8 mouse cellular contexts compared by ENCODE assay signal in the genomic region with DNA sequence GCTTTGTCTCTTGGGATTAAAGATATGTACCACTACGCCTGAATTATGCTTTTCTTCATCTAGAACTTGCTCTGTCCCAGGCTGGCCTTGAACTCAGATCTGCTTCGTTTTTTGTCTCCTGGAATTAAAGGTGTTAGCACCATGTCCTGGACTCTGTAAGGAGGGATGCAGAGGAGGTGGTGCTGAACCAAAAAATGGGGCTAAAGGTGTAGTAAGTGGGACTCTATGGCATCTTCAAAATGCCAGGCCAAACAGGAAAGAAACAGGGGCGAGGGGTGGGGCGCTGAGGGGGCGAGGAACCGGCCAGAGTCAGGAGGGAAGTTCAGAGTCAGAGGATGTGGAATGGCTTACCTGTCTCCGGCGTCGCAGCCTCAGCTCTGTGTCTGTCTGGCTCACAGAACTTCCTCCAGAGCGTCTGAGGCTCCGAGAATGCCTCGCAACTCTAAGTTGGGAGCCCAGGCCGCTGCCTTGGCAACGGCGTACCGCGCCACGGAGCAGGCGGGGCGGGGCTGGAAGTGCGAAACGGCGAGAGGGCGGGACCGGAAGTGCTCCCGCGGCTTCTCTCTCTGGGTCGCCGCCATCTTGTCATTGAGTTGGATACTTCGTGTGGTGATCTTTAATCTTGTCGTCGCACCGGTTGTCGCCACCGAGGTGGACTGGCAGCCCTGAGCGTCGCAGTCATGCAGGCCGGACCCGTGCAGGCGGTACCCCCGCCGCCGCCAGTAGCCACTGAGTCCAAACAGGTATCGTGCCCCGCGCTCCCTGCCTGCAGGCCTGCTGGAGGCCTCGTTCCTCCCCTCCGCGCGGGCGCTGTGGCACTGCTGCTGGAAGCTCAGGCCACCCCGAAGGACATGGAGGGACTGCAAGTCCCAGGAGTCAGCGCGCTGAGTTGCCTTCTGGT. TPM values are rescaled to one million over a fixed set of nuclear protein-coding genes. Genes with fewer than 3 reads are reported as not detected.
DNase-seq lines count a peak whose midpoint lies in the region; ATAC-seq lines count a peak whose summit lies in the region.

A gene (minus strand): TSS at position 486 of the 901 bp plus-strand sequence.
A gene (plus strand): TSS at position 543 of the 901 bp plus-strand sequence.

- H3K4me2 ChIP-seq in hindbrain, embryonic 15.5 days: peak within 1 kb of the TSS; percentile 91

- H3K27me3 ChIP-seq in hindbrain, embryonic 15.5 days: no peaks in the 10 kb centered on the region

- peaks cover 60% of the 10 kb centered on the region for H3K4me1 ChIP-seq in hindbrain, embryonic 15.5 days (replicated peaks)

- H3K36me3 ChIP-seq in hindbrain, embryonic 15.5 days: peaks cover 27% of the 10 kb centered on the region

- peak within 1 kb of the TSS; percentile 91 for H3K27ac ChIP-seq in hindbrain, embryonic 15.5 days (replicated peaks)

- peak; percentile 98 for ATAC-seq in hindbrain, embryonic 15.5 days (ENCODE audit: low FRiP score, low read depth)

- 1% methylated on average over 54 of the region's 54 CpGs for WGBS in hindbrain, embryonic 15.5 days

- H3K4me3 ChIP-seq in hindbrain, embryonic 15.5 days: peak within 1 kb of the TSS; percentile 67

- peak; percentile 92 for DNase-seq in R1 (ENCODE audit: low read depth, low spot score)
- DNase-seq in cerebellum, postnatal 25 days: peak; percentile 95 to 97
- peak; percentile 93 to 96 for DNase-seq in frontal cortex, postnatal 36 days (ENCODE audit: low spot score in 2 of 2)
- DNase-seq in left cerebral cortex, adult 11 months (ENCODE audit: low spot score): peak; percentile 87
- DNase-seq in lung, postnatal 4 days: peak; percentile 95
- peak; percentile 86 for DNase-seq in retina, postnatal 7 days (ENCODE audit: low read depth, low spot score)
- peak; percentile 81 for DNase-seq in urinary bladder, adult 2 months (ENCODE audit: low spot score)

- peak within 1 kb of the TSS; percentile 67 for H3K9ac ChIP-seq in hindbrain, embryonic 15.5 days

- no peaks in the 10 kb centered on the region for H3K9me3 ChIP-seq in hindbrain, embryonic 15.5 days

RNA-seq across cellular contexts. Expression of the first gene that starts in this region (rescaled TPM):
- 8.3 and 10.0 TPM in 2 replicates for polyA plus RNA-seq in hindbrain, embryonic 15.5 days (2015; fragmentation: Nextera tagmentation; extraction: Ambion mirVana)
- 13.8 and 14.2 TPM in 2 replicates for polyA plus RNA-seq in urinary bladder, adult 2 months (2012; rRNA removed)

RNA-seq across cellular contexts. Expression of the second gene that starts in this region (rescaled TPM):
- 46.5 and 52.9 TPM in 2 replicates for polyA plus RNA-seq in hindbrain, embryonic 15.5 days (2015; fragmentation: Nextera tagmentation; extraction: Ambion mirVana)
- polyA plus RNA-seq in urinary bladder, adult 2 months (2012; rRNA removed): 21.6 and 28.5 TPM in 2 replicates

Comparison
In these comparisons a context has a peak if more than half of its experiments do, and no peak if none do; other contexts are left out.
1. Peak in every context shown above with its lines: DNase-seq, ATAC-seq, H3K4me3 ChIP-seq and H3K27ac ChIP-seq.